In the genomic region with DNA sequence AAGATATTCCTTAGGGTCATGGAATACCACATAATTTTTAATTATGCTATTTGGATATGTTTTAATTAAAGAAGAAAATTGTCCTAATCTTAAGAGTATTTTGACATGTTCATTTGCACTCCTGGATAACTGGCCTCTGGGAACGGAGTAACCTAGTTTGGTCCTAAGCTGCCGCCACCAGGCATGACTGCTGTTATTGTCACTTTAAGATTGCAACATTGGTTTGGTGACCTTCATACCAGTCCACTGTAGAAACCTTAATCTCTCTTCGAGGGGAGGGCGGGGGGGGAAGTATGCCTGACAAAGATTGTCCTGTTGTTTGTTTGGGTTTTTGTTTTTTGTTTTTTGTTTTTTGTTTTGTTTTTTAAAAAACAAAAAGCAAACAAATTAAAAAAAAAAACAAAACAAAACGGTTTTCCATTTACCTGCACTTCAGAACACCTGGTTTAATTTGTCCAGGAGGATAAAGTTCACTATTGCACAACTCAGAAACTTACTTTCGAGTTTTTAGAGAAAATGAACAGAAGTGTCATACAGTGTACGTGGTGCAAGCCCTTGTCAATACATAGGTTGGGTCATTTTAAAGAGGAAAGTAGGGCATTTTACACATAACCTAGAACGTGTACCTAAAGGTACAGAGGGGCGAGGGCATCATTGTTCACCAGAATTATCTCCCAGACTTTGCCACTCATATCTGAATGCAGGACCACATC, we compare ENCODE assay signal across 20 mouse cellular contexts. TPM values are rescaled to one million over a fixed set of nuclear protein-coding genes. Genes with fewer than 3 reads are reported as not detected.
DNase-seq lines count a peak whose midpoint lies in the region; ATAC-seq lines count a peak whose summit lies in the region.
"Had no signal": no experiment of that assay in that cellular context is flagged by ENCODE, and none has a peak within 500 bp of the region (broad histone marks: within the 10 kb centered on the region; RNA-seq: fewer than 3 reads in every experiment).

No protein-coding gene starts in this region.

- intact Hi-C loops in left cerebral cortex, postnatal 36 days (cut with DNase I): no loop called here

- H3K9me3 ChIP-seq in liver, embryonic 16.5 days (replicated peaks; ENCODE audit: control insufficient read depth, low read length): no peaks in the 10 kb centered on the region
- H3K9me3 ChIP-seq: embryonic facial prominence, embryonic 13.5 days; G1E; hindbrain, embryonic 13.5 days; limb, embryonic 13.5 days; neural tube, embryonic 13.5 days had no signal

- no peak overlapping the region for H3K4me2 ChIP-seq in liver, embryonic 16.5 days (ENCODE audit: low read depth, low read length)
- H3K4me2 ChIP-seq: embryonic facial prominence, embryonic 13.5 days; hindbrain, embryonic 13.5 days; limb, embryonic 13.5 days; neural tube, embryonic 13.5 days had no signal

- DNase-seq in adrenal gland, adult (ENCODE audit: inconsistent age in 2 of 2, low spot score in 1 of 2): peak; percentile 27 to 74
- no peak for DNase-seq in adrenal gland, adult 18-20 months (ENCODE audit: low spot score in 2 of 2)
- DNase-seq in kidney, adult 9 months: peak; percentile 48
- no peak for DNase-seq in kidney, adult 18-20 months
- peak; percentile 25 for DNase-seq in adrenal gland, postnatal 14 days
- DNase-seq in layer of hippocampus, adult 9-11 months: no peak
- no peak for DNase-seq in left cerebral cortex, postnatal 36 days (ENCODE audit: low spot score in 2 of 2)
- DNase-seq: cerebellum, adult 9-11 months; kidney, adult 8-10 months; lung, postnatal 14 days had no signal

- no peaks in the 10 kb centered on the region for H3K36me3 ChIP-seq in liver, embryonic 16.5 days (ENCODE audit: control insufficient read depth, insufficient read depth)
- H3K36me3 ChIP-seq: embryonic facial prominence, embryonic 13.5 days; hindbrain, embryonic 13.5 days; limb, embryonic 13.5 days; neural tube, embryonic 13.5 days had no signal

- H3K27me3 ChIP-seq in liver, embryonic 16.5 days (ENCODE audit: control insufficient read depth, insufficient read depth, low read depth, low read length): no peaks in the 10 kb centered on the region
- H3K27me3 ChIP-seq: embryonic facial prominence, embryonic 13.5 days; hindbrain, embryonic 13.5 days; limb, embryonic 13.5 days; neural tube, embryonic 13.5 days had no signal

- peaks cover 5% of the 10 kb centered on the region; the same call in 1 of the 2 replicates for H3K4me1 ChIP-seq in liver, embryonic 16.5 days (ENCODE audit: control insufficient read depth, low read depth, low read length)
- H3K4me1 ChIP-seq: embryonic facial prominence, embryonic 13.5 days; hindbrain, embryonic 13.5 days; limb, embryonic 13.5 days; neural tube, embryonic 13.5 days had no signal

- WGBS in liver, embryonic 16.5 days (ENCODE audit: insufficient replicate concordance): 50% methylated on average over 9 of the region's 9 CpGs

- H3K27ac ChIP-seq in liver, embryonic 16.5 days (ENCODE audit: low read length): peak overlapping the region; percentile 70
- H3K27ac ChIP-seq: embryonic facial prominence, embryonic 13.5 days; hindbrain, embryonic 13.5 days; left cerebral cortex, adult 2 months; limb, embryonic 13.5 days; neural tube, embryonic 13.5 days had no signal

- ATAC-seq in liver, embryonic 16.5 days (ENCODE audit: low read depth): peak; percentile 76
- ATAC-seq: CD4-positive, CD25-positive, alpha-beta regulatory T cell, adult 4 months; forebrain, embryonic 16.5 days had no signal

- H3K4me3 ChIP-seq in liver, embryonic 16.5 days (ENCODE audit: low read depth, low read length): no peak overlapping the region
- H3K4me3 ChIP-seq: embryonic facial prominence, embryonic 13.5 days; hindbrain, embryonic 13.5 days; left cerebral cortex, adult 2 months; limb, embryonic 13.5 days; neural tube, embryonic 13.5 days had no signal

- no peak overlapping the region for H3K9ac ChIP-seq in liver, embryonic 16.5 days (ENCODE audit: low read depth, low read length)
- H3K9ac ChIP-seq: embryonic facial prominence, embryonic 13.5 days; hindbrain, embryonic 13.5 days; limb, embryonic 13.5 days; neural tube, embryonic 13.5 days had no signal

RNA-seq across cellular contexts. Expression of gene Thrb, which starts 38.0 kb away (rescaled TPM):
- 10 to 100 TPM; 27.0 to 92.2 TPM for total RNA-seq in adrenal gland, adult 18-20 months (2021)
- 44.3 and 56.0 TPM in 2 replicates for total RNA-seq in adrenal gland, postnatal 14 days (2021)
- 4.9 and 6.0 TPM in 2 replicates for polyA plus RNA-seq in liver, embryonic 16.5 days (2015; fragmentation: Nextera tagmentation; extraction: Ambion mirVana)
- 10 to 100 TPM; 66.8 to 94.2 TPM for total RNA-seq in left cerebral cortex, postnatal 36 days (2021)
- total RNA-seq: monocyte, adult 5-6 weeks had no signal

Comparison
In these comparisons a context has a peak if more than half of its experiments do, and no peak if none do; other contexts are left out.
1. DNase-seq: peak in adrenal gland, adult (2 of 2), kidney, adult 9 months (single experiment) and adrenal gland, postnatal 14 days (single experiment); none in adrenal gland, adult 18-20 months (0 of 2), kidney, adult 18-20 months (single experiment), layer of hippocampus, adult 9-11 months (single experiment) and left cerebral cortex, postnatal 36 days (0 of 2).